Mouse (Mus musculus): ENCODE data around the gene Rap2a. TPM values are rescaled to one million over a fixed set of nuclear protein-coding genes. Genes with fewer than 3 reads are reported as not detected.

The Rap2a gene
- polyA plus RNA-seq, 2 experiments from 2014 or later = 0.89 to 1.2 TPM

GRCm38 (mm10) chr14:120543846-120544245 is 65.6 kb downstream of the Rap2a start:
- ATAC-seq = no peak

GRCm38 (mm10) chr14:120544495-120544894 is 66.3 kb downstream of the Rap2a start:
- ATAC-seq = peak; percentile 29

GRCm38 (mm10) chr14:120544946-120545345 is 66.7 kb downstream of the Rap2a start:
- ATAC-seq = no peak

Other genes with a start within 250 kb of the Rap2a start
- gene Mbnl2, start 202.8 kb upstream of the Rap2a start, polyA plus RNA-seq (2017; shearing (Covaris generic)) = 10 to 100 TPM; 50.7 to 52.1 TPM